Mouse (Mus musculus): ENCODE measurements around the gene Cep126. TPM values are rescaled to one million over a fixed set of nuclear protein-coding genes. Genes with fewer than 3 reads are reported as not detected.

The Cep126 gene
- 10 to 100 TPM; 13.2 to 15.3 (median 14.3) TPM for total RNA-seq (2022)

- DNase-seq, result peak; percentile 83
Observed at GRCm38 (mm10) chr9:8134117-8134574, at the start of gene Cep126. Gene Cep126, minus strand, starts transcription at chr9:8134294.

GRCm38 (mm10) chr9:8179554-8179953 lies 45.5 kb upstream of the Cep126 start:
- no peak for DNase-seq

- DNase-seq, result no peak
Observed at GRCm38 (mm10) chr9:8177099-8177498, 43.0 kb upstream of the Cep126 start.

GRCm38 (mm10) chr9:8157011-8157410 lies 22.9 kb upstream of the Cep126 start:
- DNase-seq, result no peak

- peak; percentile 25 for DNase-seq
Observed at GRCm38 (mm10) chr9:8139501-8139900, 5.4 kb upstream of the Cep126 start.

- DNase-seq, result no peak
Observed at GRCm38 (mm10) chr9:8133586-8134115, 443 bp downstream of the Cep126 start.

- DNase-seq, result no peak
Observed at GRCm38 (mm10) chr9:8123495-8123894, 10.6 kb downstream of the Cep126 start.

- no peak for DNase-seq
Observed at GRCm38 (mm10) chr9:8114516-8114915, 19.6 kb downstream of the Cep126 start.

GRCm38 (mm10) chr9:8103050-8103449 lies 31.0 kb downstream of the Cep126 start:
- no peak for DNase-seq

- DNase-seq, result no peak
Observed at GRCm38 (mm10) chr9:8100962-8101361, 33.1 kb downstream of the Cep126 start.

GRCm38 (mm10) chr9:8078882-8079281 lies 55.2 kb downstream of the Cep126 start:
- DNase-seq, result no peak

- no peak for DNase-seq
Observed at GRCm38 (mm10) chr9:8074345-8074744, 59.7 kb downstream of the Cep126 start.

GRCm38 (mm10) chr9:8073203-8073755 lies 60.8 kb downstream of the Cep126 start:
- no peak for DNase-seq

GRCm38 (mm10) chr9:8059636-8060035 lies 74.5 kb downstream of the Cep126 start:
- DNase-seq, result no peak

- DNase-seq, result no peak
Observed at GRCm38 (mm10) chr9:8054831-8055230, 79.3 kb downstream of the Cep126 start.

GRCm38 (mm10) chr9:8043044-8043387 lies 91.1 kb downstream of the Cep126 start:
- no peak for DNase-seq

- peak; percentile 96 for DNase-seq
Observed at GRCm38 (mm10) chr9:8042338-8043043, 91.6 kb downstream of the Cep126 start, which contains the start of gene Cfap300. Gene Cfap300, minus strand, starts transcription at chr9:8042823.

GRCm38 (mm10) chr9:8035546-8035945 lies 98.5 kb downstream of the Cep126 start:
- DNase-seq, result no peak

GRCm38 (mm10) chr9:8035091-8035490 lies 99.0 kb downstream of the Cep126 start:
- DNase-seq, result no peak

- no peak for DNase-seq
Observed at GRCm38 (mm10) chr9:8034143-8034542, 100.0 kb downstream of the Cep126 start.

GRCm38 (mm10) chr9:8032847-8033246 lies 101.2 kb downstream of the Cep126 start:
- DNase-seq, result no peak
